In the genomic region with DNA sequence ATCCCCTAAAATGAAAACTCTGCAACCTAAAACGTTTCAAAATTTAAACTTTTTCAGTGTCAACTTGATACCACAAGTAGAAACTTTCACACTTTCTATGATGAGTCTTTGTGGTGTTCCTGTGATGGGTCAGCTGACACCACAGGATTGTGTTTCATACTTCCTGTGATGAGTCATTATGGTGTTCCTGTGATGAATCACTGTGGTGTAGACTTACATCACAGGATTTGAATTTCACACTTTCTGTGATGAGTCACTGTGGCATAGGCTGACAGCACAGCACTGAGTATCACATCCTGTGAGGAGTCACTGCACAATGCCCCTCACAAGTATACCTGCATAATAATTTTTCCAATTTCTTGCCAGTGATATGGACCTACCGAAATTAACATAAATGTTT, we compare ENCODE assay signal across 22 mouse cellular contexts.
DNase-seq lines count a peak whose midpoint lies in the region; ATAC-seq and TF ChIP-seq lines count a peak whose summit lies in the region.
"Had no signal": no experiment of that assay in that cellular context is flagged by ENCODE, and none has a peak within 500 bp of the region (broad histone marks: within the 10 kb centered on the region; RNA-seq: fewer than 3 reads in every experiment).

No protein-coding gene starts in this region.

- no peaks in the 10 kb centered on the region for H3K27me3 ChIP-seq in hindbrain, embryonic 11.5 days (ENCODE audit: control insufficient read depth, insufficient read depth, low read length)
- H3K27me3 ChIP-seq in hindbrain, embryonic 10.5 days (ENCODE audit: insufficient read depth, poor library complexity, severe bottlenecking): no peaks in the 10 kb centered on the region
- H3K27me3 ChIP-seq in C2C12 (ENCODE audit: control insufficient read depth, insufficient read depth, insufficient read length): no peaks in the 10 kb centered on the region
- H3K27me3 ChIP-seq in forebrain, embryonic 10.5 days (ENCODE audit: poor library complexity, severe bottlenecking): no peaks in the 10 kb centered on the region
- H3K27me3 ChIP-seq: liver, embryonic 12.5 days; lung, embryonic 15.5 days; megakaryocyte, embryonic 14.5 days had no signal

- H3K4me3 ChIP-seq in hindbrain, embryonic 11.5 days (ENCODE audit: low read depth, low read length): no peak overlapping the region
- no peak overlapping the region for H3K4me3 ChIP-seq in hindbrain, embryonic 10.5 days
- H3K4me3 ChIP-seq in C2C12 (ENCODE audit: insufficient read depth, poor library complexity, severe bottlenecking): no peak overlapping the region
- no peak overlapping the region for H3K4me3 ChIP-seq in forebrain, embryonic 10.5 days
- H3K4me3 ChIP-seq: embryonic facial prominence, embryonic 10.5 days; heart, embryonic 10.5 days; left cerebral cortex, adult 2 months; liver, embryonic 12.5 days; lung, embryonic 15.5 days; megakaryocyte, embryonic 14.5 days had no signal

- no peaks in the 10 kb centered on the region for H3K9me3 ChIP-seq in hindbrain, embryonic 11.5 days (ENCODE audit: control insufficient read depth, low read length)
- H3K9me3 ChIP-seq in hindbrain, embryonic 10.5 days: no peaks in the 10 kb centered on the region
- no peaks in the 10 kb centered on the region; the same call in 1 of the 2 replicates for H3K9me3 ChIP-seq in forebrain, embryonic 10.5 days
- H3K9me3 ChIP-seq: embryonic facial prominence, embryonic 10.5 days; heart, embryonic 10.5 days; lung, embryonic 15.5 days had no signal

- H3K9ac ChIP-seq in hindbrain, embryonic 11.5 days (ENCODE audit: low read depth, low read length): no peak overlapping the region
- H3K9ac ChIP-seq: forebrain, postnatal 0 days; liver, embryonic 12.5 days; lung, embryonic 15.5 days had no signal

- H3K4me1 ChIP-seq in hindbrain, embryonic 11.5 days (replicated peaks; ENCODE audit: control insufficient read depth, insufficient read depth, low read length): no peaks in the 10 kb centered on the region
- no peaks in the 10 kb centered on the region for H3K4me1 ChIP-seq in hindbrain, embryonic 10.5 days (replicated peaks)
- H3K4me1 ChIP-seq in forebrain, embryonic 10.5 days: no peaks in the 10 kb centered on the region
- H3K4me1 ChIP-seq: embryonic facial prominence, embryonic 10.5 days; heart, embryonic 10.5 days; liver, embryonic 12.5 days; lung, embryonic 15.5 days; megakaryocyte, embryonic 14.5 days had no signal

- H3K36me3 ChIP-seq in hindbrain, embryonic 11.5 days (ENCODE audit: control insufficient read depth, insufficient read depth, low read length): no peaks in the 10 kb centered on the region
- H3K36me3 ChIP-seq in hindbrain, embryonic 10.5 days: no peaks in the 10 kb centered on the region
- no peaks in the 10 kb centered on the region for H3K36me3 ChIP-seq in C2C12 (ENCODE audit: control insufficient read depth, insufficient read depth)
- H3K36me3 ChIP-seq in forebrain, embryonic 10.5 days (replicated peaks): no peaks in the 10 kb centered on the region
- H3K36me3 ChIP-seq: embryonic facial prominence, embryonic 10.5 days; heart, embryonic 10.5 days; liver, embryonic 12.5 days; lung, embryonic 15.5 days had no signal

- no peaks in the 10 kb centered on the region for H3K79me2 ChIP-seq in C2C12 (ENCODE audit: control insufficient read depth, insufficient read depth)

- no peak for TF ChIP-seq CTCF in C2C12 (IDR thresholded peaks at IDR 0.05; ENCODE audit: control insufficient read depth, insufficient read depth, insufficient read length)

- H3K79me3 ChIP-seq in C2C12 (ENCODE audit: low read depth): no peaks in the 10 kb centered on the region

- H3K4me2 ChIP-seq in hindbrain, embryonic 11.5 days (replicated peaks; ENCODE audit: low read depth, low read length): no peak overlapping the region
- H3K4me2 ChIP-seq: liver, embryonic 12.5 days; lung, embryonic 15.5 days had no signal

- WGBS in hindbrain, embryonic 11.5 days: 83% methylated on average over 2 of the region's 2 CpGs
- WGBS in hindbrain, embryonic 10.5 days: 72% methylated on average over 2 of the region's 2 CpGs
- 78% methylated on average over 2 of the region's 2 CpGs for WGBS in forebrain, embryonic 10.5 days

- H3K27ac ChIP-seq in hindbrain, embryonic 11.5 days (ENCODE audit: low read depth, low read length): no peak overlapping the region
- H3K27ac ChIP-seq in hindbrain, embryonic 10.5 days: no peak overlapping the region
- no peak overlapping the region for H3K27ac ChIP-seq in forebrain, embryonic 10.5 days
- H3K27ac ChIP-seq: embryonic facial prominence, embryonic 10.5 days; heart, embryonic 10.5 days; hindbrain, postnatal 0 days; left cerebral cortex, adult 2 months; liver, embryonic 12.5 days; lung, embryonic 15.5 days had no signal

- no peak overlapping the region for H3ac ChIP-seq in C2C12 (ENCODE audit: control insufficient read depth, insufficient read length, low read depth)

- ATAC-seq in hindbrain, embryonic 11.5 days (ENCODE audit: low FRiP score): peak; percentile 25; the same call in 1 of the 2 replicates
- 0 out of 2 replicates have a peak, but pooled peaks have one; percentile 27 for ATAC-seq in megakaryocyte, adult 5-6 weeks (ENCODE audit: poor library complexity, severe bottlenecking)
- ATAC-seq: forebrain, postnatal 0 days; hindbrain, postnatal 0 days; liver, embryonic 12.5 days; midbrain, embryonic 16.5 days had no signal

- DNase-seq in hindbrain, embryonic 11.5 days (ENCODE audit: low spot score): no peak
- DNase-seq in hindbrain, embryonic 10.5 days (ENCODE audit: low spot score): no peak
- DNase-seq in NIH3T3 (ENCODE audit: low read depth): peak; percentile 5
- no peak for DNase-seq in adrenal gland, postnatal 36 days
- DNase-seq in layer of hippocampus, adult 18-20 months (ENCODE audit: low spot score in 2 of 2): no peak
- no peak for DNase-seq in forebrain, embryonic 10.5 days (ENCODE audit: extremely low spot score, low spot score)
- DNase-seq: cerebellum, adult 18-20 months; cerebellum, postnatal 36 days; forebrain, postnatal 0 days; gastrocnemius, postnatal 36 days; heart, postnatal 14 days; kidney, adult 8-10 months had no signal

TF ChIP-seq in C2C12, 6 proteins besides CTCF, POLR2A, EP300 and RAD21:
- TF ChIP-seq MYOG (IDR thresholded peaks at IDR 0.05; ENCODE audit: control insufficient read depth, extremely low read depth, insufficient read length) (no peak), MYOD1 (IDR thresholded peaks at IDR 0.05; ENCODE audit: control insufficient read depth, insufficient read length, low read depth) (peak; percentile 66), CEBPB (IDR thresholded peaks at IDR 0.05; ENCODE audit: low read depth) (peak; percentile 41), MAX (IDR thresholded peaks at IDR 0.05) (peak; percentile 46), USF1 (IDR thresholded peaks at IDR 0.05; ENCODE audit: low read depth) (peak; percentile 92), FOSL1 (IDR thresholded peaks at IDR 0.05; ENCODE audit: insufficient read depth, low read length, poor library complexity, severe bottlenecking) (peak; percentile 99)
